Mouse (Mus musculus) thymus, adult 2 months (tissue): Measurements from ENCODE around the gene Hsd17b14. TPM values are rescaled to one million over a fixed set of nuclear protein-coding genes. Genes with fewer than 3 reads are reported as not detected.

Experiments used
- DNase-seq: peaks from one replicate; pipeline ENCODE4 v3.0.0; 2021
- H3K27ac ChIP-seq: fragments of 200-500 bp; 2 replicates; pipeline ENCODE4 v1.5.1; 2012; ENCODE audit warnings: low read length, control low read depth; ENCODE audit not compliant: control insufficient read depth, insufficient read depth
- H3K27me3 ChIP-seq: fragments of 200-500 bp; 2 replicates; pipeline ENCODE4 v1.6.1; 2012; ENCODE audit warnings: mild to moderate bottlenecking, low read length, moderate library complexity, mixed read lengths; ENCODE audit not compliant: control insufficient read depth, insufficient read depth
- H3K36me3 ChIP-seq: fragments of 200-500 bp; 2 replicates; pipeline ENCODE4 v1.6.1; 2012; ENCODE audit warnings: mild to moderate bottlenecking, low read length, moderate library complexity; ENCODE audit not compliant: control insufficient read depth, insufficient read depth
- H3K4me1 ChIP-seq: fragments of 200-500 bp; replicated peaks from 2 replicates; pipeline ENCODE4 v1.6.1; 2012; ENCODE audit warnings: low read length; ENCODE audit not compliant: control insufficient read depth, insufficient read depth
- H3K4me3 ChIP-seq: fragments of 200-500 bp; 2 replicates; pipeline ENCODE4 v1.5.1; 2012; ENCODE audit warnings: mild to moderate bottlenecking, low read length, control low read depth, moderate library complexity; ENCODE audit not compliant: control insufficient read depth, insufficient read depth
- CTCF ChIP-seq: fragments of 200-500 bp; IDR thresholded peaks from 2 replicates; pipeline ENCODE4 v1.5.1; 2012; ENCODE audit warnings: mild to moderate bottlenecking, control low read depth, low read length, moderate library complexity, borderline replicate concordance; ENCODE audit not compliant: control insufficient read depth, poor library complexity, insufficient read depth; ENCODE audit errors: extremely low read depth
- POLR2A ChIP-seq: fragments of 200-500 bp; IDR thresholded peaks from 2 replicates; pipeline ENCODE4 v1.6.1; 2012; ENCODE audit warnings: mild to moderate bottlenecking, low read length, control low read depth, moderate library complexity; ENCODE audit not compliant: control insufficient read depth, poor library complexity, insufficient read depth; ENCODE audit errors: extremely low read depth
- WGBS: fragments of 180-500 bp; shearing (Covaris S2); methylation state at CpG from one replicate; pipeline ENCODE4 v1.1.7; 2018; 5-methylcytosine and 5-hydroxymethylcytosine counted together
- polyA plus RNA-seq: library from polyadenylated mRNA; depleted of rRNA; stranded (reverse); fragments of >200 nt; gene quantifications from 2 replicates; pipeline ENCODE4 v1.2.3, GENCODE M21; 2012

Gene Hsd17b14
- polyA plus RNA-seq, 1 experiment, result 2.6 TPM

DNA sequence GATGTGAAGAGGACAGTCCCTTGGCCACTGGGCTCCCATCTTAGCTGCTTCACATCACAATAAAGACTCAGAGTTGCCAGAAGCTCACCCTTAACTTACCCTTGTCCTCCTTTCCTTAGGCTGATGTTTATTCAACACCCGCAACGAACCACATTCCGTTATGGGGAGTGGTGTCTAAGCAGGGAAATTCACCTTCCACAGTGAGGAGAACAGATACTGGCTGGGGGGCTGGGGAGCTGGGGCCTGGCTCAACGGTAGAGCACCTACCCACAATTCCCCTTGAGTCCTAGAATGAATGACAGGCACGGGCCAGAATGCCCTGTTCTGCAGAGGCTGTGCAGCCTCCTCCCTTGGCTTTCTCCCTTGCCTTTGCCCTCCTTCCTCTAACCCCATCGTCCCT is 4.2 kb downstream of the Hsd17b14 start:
- Histone ChIP-seq H3K27ac (no peak overlapping the region), H3K4me1 (peaks cover 22% of the 10 kb centered on the region), H3K36me3 (no peaks in the 10 kb centered on the region), H3K27me3 (no peaks in the 10 kb centered on the region), H3K4me3 (no peak overlapping the region)
- no peak for DNase-seq
- WGBS, result 54% methylated on average over 6 of the region's 6 CpGs
- TF ChIP-seq CTCF, result no peak
- no peak for TF ChIP-seq POLR2A

GRCm38 (mm10) chr7:45560241-45560640 is 5.5 kb downstream of the Hsd17b14 start:
- H3K4me1 ChIP-seq, result peaks cover 22% of the 10 kb centered on the region
- WGBS, result 67% methylated on average over 7 of the region's 7 CpGs
- peak; percentile 37 for DNase-seq
- no peaks in the 10 kb centered on the region for H3K27me3 ChIP-seq
- TF ChIP-seq POLR2A (no peak), CTCF (no peak)
- H3K27ac ChIP-seq, result no peak overlapping the region
- no peaks in the 10 kb centered on the region for H3K36me3 ChIP-seq
- H3K4me3 ChIP-seq, result no peak overlapping the region

DNA sequence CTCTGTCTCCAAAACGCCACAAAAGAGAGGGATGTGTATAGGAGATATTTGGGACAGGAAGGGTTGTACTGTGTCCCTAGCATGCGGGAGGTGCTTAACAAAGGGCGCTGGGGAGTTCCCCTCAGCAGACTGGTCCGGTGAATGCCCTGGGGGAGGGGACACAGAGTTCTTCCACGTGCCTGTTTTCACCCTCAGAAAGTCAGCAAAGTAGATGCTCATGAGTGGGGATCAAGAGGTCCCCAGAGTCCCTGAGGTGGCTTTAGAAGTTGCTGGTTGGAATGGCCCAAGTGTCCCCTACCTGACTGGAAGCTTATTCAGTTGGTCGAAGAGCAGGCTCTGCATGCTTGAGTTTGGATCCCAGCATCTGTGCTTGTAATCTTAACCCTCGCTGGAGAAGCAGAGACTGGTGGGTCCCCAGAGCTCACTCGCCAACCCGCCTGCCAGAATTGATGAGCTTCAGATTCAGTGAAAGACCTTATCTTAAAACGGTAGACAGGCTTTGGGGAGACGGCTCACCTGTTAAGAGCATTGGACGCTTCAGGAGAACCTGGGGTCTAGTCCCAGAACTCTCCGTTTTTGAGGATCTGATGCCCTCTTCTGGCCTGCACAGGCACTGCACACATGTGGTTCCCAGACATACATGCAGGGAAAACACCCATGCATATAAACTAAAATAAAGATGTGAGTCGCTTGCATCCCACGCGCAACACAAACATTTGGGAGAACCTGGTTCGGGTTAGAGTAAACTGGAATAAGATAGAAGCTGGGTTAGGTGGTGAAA is 6.3 kb downstream of the Hsd17b14 start:
- TF ChIP-seq CTCF (peak; percentile 25; the same call in 1 of the 2 replicates), POLR2A (no peak)
- no peaks in the 10 kb centered on the region for H3K36me3 ChIP-seq
- no peak overlapping the region for H3K4me3 ChIP-seq
- peak; percentile 85 for DNase-seq
- 15% methylated on average over 17 of the region's 17 CpGs for WGBS
- no peak overlapping the region for H3K27ac ChIP-seq
- peaks cover 22% of the 10 kb centered on the region for H3K4me1 ChIP-seq
- no peaks in the 10 kb centered on the region for H3K27me3 ChIP-seq

GRCm38 (mm10) chr7:45561624-45562520 is 7.2 kb downstream of the Hsd17b14 start:
- DNase-seq, result no peak
- Histone ChIP-seq H3K36me3 (no peaks in the 10 kb centered on the region), H3K27ac (no peak overlapping the region), H3K4me3 (no peak overlapping the region), H3K4me1 (peaks cover 22% of the 10 kb centered on the region), H3K27me3 (no peaks in the 10 kb centered on the region)
- whole genome bisulfite sequencing, result 52% methylated on average over 12 of the region's 12 CpGs
- TF ChIP-seq POLR2A (no peak), CTCF (no peak)

GRCm38 (mm10) chr7:45564811-45565210 is 10.1 kb downstream of the Hsd17b14 start:
- no peak overlapping the region for H3K4me3 ChIP-seq
- no peak for DNase-seq
- 91% methylated on average over 2 of the region's 2 CpGs for WGBS
- no peaks in the 10 kb centered on the region for H3K27me3 ChIP-seq
- peaks cover 29% of the 10 kb centered on the region for H3K4me1 ChIP-seq
- H3K36me3 ChIP-seq, result no peaks in the 10 kb centered on the region
- TF ChIP-seq POLR2A (no peak), CTCF (no peak)
- H3K27ac ChIP-seq, result no peak overlapping the region

GRCm38 (mm10) chr7:45565446-45565845 is 10.8 kb downstream of the Hsd17b14 start:
- H3K4me3 ChIP-seq, result no peak overlapping the region
- H3K27ac ChIP-seq, result no peak overlapping the region
- no peak for TF ChIP-seq POLR2A
- TF ChIP-seq CTCF, result no peak
- H3K36me3 ChIP-seq, result no peaks in the 10 kb centered on the region
- no peak for DNase-seq
- 94% methylated on average over 9 of the region's 9 CpGs for WGBS
- no peaks in the 10 kb centered on the region for H3K27me3 ChIP-seq
- H3K4me1 ChIP-seq, result peaks cover 28% of the 10 kb centered on the region
